Mouse (Mus musculus): ENCODE results near the gene Kcng4. TPM values are rescaled to one million over a fixed set of nuclear protein-coding genes. Genes with fewer than 3 reads are reported as not detected.

Kcng4 gene
- total and polyA plus RNA-seq, 3 experiments, result 0.05 to 0.33 (median 0.23) TPM

DNA sequence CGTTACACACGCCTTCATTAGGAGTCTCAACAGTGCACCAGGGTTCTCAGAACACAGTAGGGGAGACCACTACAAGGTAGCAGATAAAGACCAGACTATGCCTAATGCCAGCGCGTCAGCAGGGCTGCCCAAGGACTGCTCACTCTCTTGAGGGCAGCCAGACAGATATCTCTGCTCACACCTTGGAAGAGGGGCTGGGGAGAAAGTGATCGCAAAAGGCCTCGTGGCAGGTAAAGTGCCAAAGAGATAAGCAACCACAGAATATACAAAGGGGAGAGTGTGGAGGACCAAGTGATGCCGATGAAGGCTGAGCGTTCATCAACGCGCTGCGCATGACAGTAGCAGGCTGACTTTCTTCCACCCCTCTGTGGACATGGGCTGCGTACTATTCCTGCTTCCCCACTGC is 31.1 kb downstream of the Kcng4 start:
- Histone ChIP-seq H3K4me1 (ENCODE audit: control insufficient read depth, insufficient read depth, low read length) (peaks cover 4% of the 10 kb centered on the region), H3K4me3 (peak overlapping the region; percentile 76), H3K79me2 (replicated peaks; ENCODE audit: control insufficient read depth, insufficient read depth, low read length) (no peaks in the 10 kb centered on the region), H3K36me3 (ENCODE audit: control insufficient read depth, insufficient read depth, low read length) (no peaks in the 10 kb centered on the region), H3K27me3 (ENCODE audit: control insufficient read depth, insufficient read depth, low read length) (no peaks in the 10 kb centered on the region), H3K27ac (peak overlapping the region; percentile 79), H3K9ac (ENCODE audit: low read depth, low read length) (peak overlapping the region; percentile 87)
- intact Hi-C loops (cut with DNase I), result loop anchor here (2.0 kb wide), 3 partner anchors 30 to 192 kb away; partner anchors contain the start of genes Dnaaf1, Hsdl1 and Necab2
- TF ChIP-seq EP300 (IDR thresholded peaks at IDR 0.05; ENCODE audit: insufficient read depth, low read depth, low read length), result no peak
- TF ChIP-seq POLR2A (IDR thresholded peaks at IDR 0.05; ENCODE audit: insufficient read depth, low read depth, low read length), result no peak
- TF ChIP-seq CTCF (IDR thresholded peaks at IDR 0.05), result no peak
- WGBS, result 20% methylated on average over 12 of the region's 12 CpGs
- no peak for DNase-seq

DNA sequence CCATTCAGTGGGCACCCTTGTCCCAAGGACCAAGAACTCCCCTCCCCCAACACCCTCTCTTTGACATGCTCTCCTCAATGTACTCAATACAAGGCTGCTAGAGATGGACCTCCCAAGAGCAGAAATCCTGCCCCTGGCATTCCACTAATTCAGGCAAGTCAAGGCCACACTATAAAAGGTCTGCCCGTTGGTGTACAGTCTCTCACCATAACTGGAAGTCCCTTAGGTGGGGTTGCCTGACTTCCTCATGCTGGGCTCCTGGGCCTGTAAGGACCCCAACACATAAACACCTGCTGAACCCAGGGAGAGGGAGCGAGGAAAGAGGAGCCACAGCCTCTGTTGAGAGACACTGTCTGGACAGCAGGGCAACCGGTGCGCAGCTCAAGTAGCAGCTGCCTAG is 31.7 kb downstream of the Kcng4 start:
- TF ChIP-seq POLR2A (IDR thresholded peaks at IDR 0.05; ENCODE audit: insufficient read depth, low read depth, low read length), result no peak
- TF ChIP-seq CTCF (IDR thresholded peaks at IDR 0.05), result no peak
- TF ChIP-seq EP300 (IDR thresholded peaks at IDR 0.05; ENCODE audit: insufficient read depth, low read depth, low read length), result no peak
- intact Hi-C loops (cut with DNase I), result loop anchor here (2.0 kb wide), 3 partner anchors 29 to 191 kb away; partner anchors contain the start of genes Dnaaf1, Hsdl1 and Necab2
- peak overlapping the region; percentile 87; the same call in 1 of the 2 replicates for H3K9ac ChIP-seq (ENCODE audit: low read depth, low read length)
- WGBS, result 90% methylated on average over 4 of the region's 4 CpGs
- no peaks in the 10 kb centered on the region for H3K36me3 ChIP-seq (ENCODE audit: control insufficient read depth, insufficient read depth, low read length)
- peaks cover 4% of the 10 kb centered on the region for H3K4me1 ChIP-seq (ENCODE audit: control insufficient read depth, insufficient read depth, low read length)
- no peaks in the 10 kb centered on the region for H3K27me3 ChIP-seq (ENCODE audit: control insufficient read depth, insufficient read depth, low read length)
- H3K4me3 ChIP-seq, result no peak overlapping the region
- DNase-seq, result no peak
- no peak overlapping the region for H3K27ac ChIP-seq
- no peaks in the 10 kb centered on the region for H3K79me2 ChIP-seq (replicated peaks; ENCODE audit: control insufficient read depth, insufficient read depth, low read length)

DNA sequence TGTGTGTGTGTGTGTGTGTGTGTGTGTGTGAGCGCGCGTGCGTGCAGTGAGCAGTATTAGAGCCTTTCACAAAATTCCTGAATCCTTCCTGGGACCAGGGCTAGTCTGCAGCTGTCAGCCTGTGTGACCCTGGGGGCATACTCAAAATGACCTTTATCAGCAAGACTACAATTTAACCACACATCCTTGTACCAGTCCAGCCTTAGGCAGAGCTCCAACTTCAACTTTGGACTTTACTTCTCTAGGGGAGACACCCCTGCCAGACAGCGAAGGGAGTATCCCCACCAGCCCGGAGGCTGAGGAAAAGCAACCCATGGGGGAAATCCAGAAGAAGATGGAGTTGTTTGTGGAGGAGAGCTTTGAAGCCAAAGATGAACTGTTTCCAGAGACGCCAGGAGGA is 44.0 kb downstream of the Kcng4 start:
- Histone ChIP-seq H3K79me2 (replicated peaks; ENCODE audit: control insufficient read depth, insufficient read depth, low read length) (no peaks in the 10 kb centered on the region), H3K27me3 (ENCODE audit: control insufficient read depth, insufficient read depth, low read length) (no peaks in the 10 kb centered on the region), H3K4me3 (no peak overlapping the region), H3K36me3 (ENCODE audit: control insufficient read depth, insufficient read depth, low read length) (no peaks in the 10 kb centered on the region), H3K27ac (no peak overlapping the region), H3K4me1 (ENCODE audit: control insufficient read depth, insufficient read depth, low read length) (peaks cover 4% of the 10 kb centered on the region; the same call in 1 of the 2 replicates), H3K9ac (ENCODE audit: low read depth, low read length) (no peak overlapping the region)
- TF ChIP-seq POLR2A (IDR thresholded peaks at IDR 0.05; ENCODE audit: insufficient read depth, low read depth, low read length) (no peak), EP300 (IDR thresholded peaks at IDR 0.05; ENCODE audit: insufficient read depth, low read depth, low read length) (no peak), CTCF (IDR thresholded peaks at IDR 0.05) (no peak)
- 90% methylated on average over 7 of the region's 7 CpGs for WGBS
- DNase-seq, result no peak
- intact Hi-C loops (cut with DNase I), result no loop called here

DNA sequence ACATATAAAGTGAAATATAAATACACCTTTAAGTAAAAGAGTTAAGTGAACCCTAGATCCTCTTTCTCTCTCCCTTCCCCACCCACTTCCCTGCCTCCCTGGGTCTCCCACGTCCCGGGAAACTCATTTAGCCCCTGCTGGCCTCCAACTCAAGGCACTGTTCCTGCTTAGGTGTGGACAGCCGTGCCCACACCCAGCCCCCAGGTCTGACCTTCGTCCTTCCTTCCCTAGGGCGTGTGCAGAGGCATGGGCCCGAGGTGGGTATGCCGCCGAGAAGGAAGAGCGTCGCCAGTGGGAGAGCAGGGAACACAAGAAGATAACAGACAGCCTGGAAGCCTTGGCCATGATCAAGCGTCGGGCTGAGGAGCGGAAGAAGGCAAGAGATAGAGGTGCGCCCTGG is 45.1 kb downstream of the Kcng4 start:
- H3K79me2 ChIP-seq (replicated peaks; ENCODE audit: control insufficient read depth, insufficient read depth, low read length), result no peaks in the 10 kb centered on the region
- TF ChIP-seq CTCF (IDR thresholded peaks at IDR 0.05) (no peak), EP300 (IDR thresholded peaks at IDR 0.05; ENCODE audit: insufficient read depth, low read depth, low read length) (no peak), POLR2A (IDR thresholded peaks at IDR 0.05; ENCODE audit: insufficient read depth, low read depth, low read length) (no peak)
- no peak overlapping the region for H3K27ac ChIP-seq
- 47% methylated on average over 14 of the region's 14 CpGs for WGBS
- no peak for DNase-seq
- H3K9ac ChIP-seq (ENCODE audit: low read depth, low read length), result no peak overlapping the region
- peaks cover 4% of the 10 kb centered on the region; the same call in 1 of the 2 replicates for H3K4me1 ChIP-seq (ENCODE audit: control insufficient read depth, insufficient read depth, low read length)
- intact Hi-C loops (cut with DNase I), result no loop called here
- H3K27me3 ChIP-seq (ENCODE audit: control insufficient read depth, insufficient read depth, low read length), result no peaks in the 10 kb centered on the region; the same call in 1 of the 2 replicates
- no peak overlapping the region for H3K4me3 ChIP-seq
- no peaks in the 10 kb centered on the region for H3K36me3 ChIP-seq (ENCODE audit: control insufficient read depth, insufficient read depth, low read length)

DNA sequence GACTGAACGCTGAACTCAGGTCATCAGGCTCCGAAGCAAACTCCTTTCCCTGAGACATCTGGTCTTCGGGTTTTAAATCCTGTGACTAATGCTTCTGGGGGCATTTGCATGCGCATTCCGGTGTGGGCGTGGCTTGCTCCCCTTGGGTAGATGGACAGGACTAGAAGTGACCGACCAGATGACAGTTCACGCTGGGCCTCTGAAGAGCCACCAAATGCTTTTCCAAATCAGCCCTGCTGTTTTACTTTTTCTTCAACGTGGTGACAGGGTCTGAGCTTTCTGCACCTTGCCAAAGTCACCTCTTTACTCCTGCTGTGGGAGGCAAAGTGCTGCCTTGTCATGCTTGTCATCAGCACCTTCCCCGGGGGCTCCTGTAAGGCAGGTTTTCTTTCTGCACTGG is 46.6 kb downstream of the Kcng4 start:
- Histone ChIP-seq H3K4me3 (no peak overlapping the region), H3K4me1 (ENCODE audit: control insufficient read depth, insufficient read depth, low read length) (no peaks in the 10 kb centered on the region), H3K27me3 (ENCODE audit: control insufficient read depth, insufficient read depth, low read length) (no peaks in the 10 kb centered on the region; the same call in 1 of the 2 replicates), H3K79me2 (replicated peaks; ENCODE audit: control insufficient read depth, insufficient read depth, low read length) (no peaks in the 10 kb centered on the region), H3K27ac (no peak overlapping the region), H3K36me3 (ENCODE audit: control insufficient read depth, insufficient read depth, low read length) (no peaks in the 10 kb centered on the region), H3K9ac (ENCODE audit: low read depth, low read length) (no peak overlapping the region)
- no peak for TF ChIP-seq CTCF (IDR thresholded peaks at IDR 0.05)
- no peak for TF ChIP-seq EP300 (IDR thresholded peaks at IDR 0.05; ENCODE audit: insufficient read depth, low read depth, low read length)
- TF ChIP-seq POLR2A (IDR thresholded peaks at IDR 0.05; ENCODE audit: insufficient read depth, low read depth, low read length), result no peak
- DNase-seq, result no peak
- WGBS, result 26% methylated on average over 10 of the region's 10 CpGs
- intact Hi-C loops (cut with DNase I), result no loop called here

DNA sequence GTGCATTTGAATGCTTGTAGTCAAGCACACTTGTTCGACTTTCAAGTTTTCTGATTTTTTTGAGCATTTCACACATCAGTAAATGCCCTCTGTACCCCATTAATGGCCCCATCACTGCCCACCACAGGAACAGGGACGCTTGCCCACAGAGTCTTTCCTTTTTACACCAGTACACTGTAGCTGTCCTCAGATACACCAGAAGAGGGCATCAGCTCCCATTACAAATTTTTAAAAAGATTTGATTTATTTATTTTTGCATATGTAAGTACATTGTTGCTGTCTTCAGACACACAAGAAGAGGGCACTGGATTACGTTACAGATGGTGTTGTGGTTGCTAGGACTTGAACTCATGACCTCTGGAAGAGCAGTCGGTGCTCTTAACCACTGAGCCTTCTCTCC is 47.2 kb downstream of the Kcng4 start:
- no peaks in the 10 kb centered on the region for H3K4me1 ChIP-seq (ENCODE audit: control insufficient read depth, insufficient read depth, low read length)
- WGBS, result 72% methylated on average over 4 of the region's 4 CpGs
- no peak overlapping the region for H3K27ac ChIP-seq
- no peaks in the 10 kb centered on the region for H3K79me2 ChIP-seq (replicated peaks; ENCODE audit: control insufficient read depth, insufficient read depth, low read length)
- H3K27me3 ChIP-seq (ENCODE audit: control insufficient read depth, insufficient read depth, low read length), result no peaks in the 10 kb centered on the region; the same call in 1 of the 2 replicates
- no peak overlapping the region for H3K4me3 ChIP-seq
- no peak for DNase-seq
- H3K9ac ChIP-seq (ENCODE audit: low read depth, low read length), result no peak overlapping the region
- no peaks in the 10 kb centered on the region for H3K36me3 ChIP-seq (ENCODE audit: control insufficient read depth, insufficient read depth, low read length)
- intact Hi-C loops (cut with DNase I), result no loop called here
- TF ChIP-seq CTCF (IDR thresholded peaks at IDR 0.05) (peak; percentile 40), POLR2A (IDR thresholded peaks at IDR 0.05; ENCODE audit: insufficient read depth, low read depth, low read length) (no peak), EP300 (IDR thresholded peaks at IDR 0.05; ENCODE audit: insufficient read depth, low read depth, low read length) (no peak)

All from heart, adult 2 months (tissue).